Mouse (Mus musculus): ENCODE data around the gene Acss1. TPM values are rescaled to one million over a fixed set of nuclear protein-coding genes. Genes with fewer than 3 reads are reported as not detected.
A peak's percentile ranks its signal among the peaks of the same experiment; 100 is the strongest.

Gene Acss1
- polyA plus RNA-seq, 1 experiment from 2014 or later, result 22.2 TPM

- H3K9ac ChIP-seq (ENCODE audit: low read depth, low read length), result no peak overlapping the region
- H3K4me2 ChIP-seq (ENCODE audit: low read length), result no peak overlapping the region
- H3K27me3 ChIP-seq (ENCODE audit: insufficient read depth, low read length), result no peaks in the 10 kb centered on the region
- H3K4me1 ChIP-seq (replicated peaks; ENCODE audit: insufficient read depth, low read length), result 0 out of 2 replicates have a peak, but pooled peaks cover 1% of the 10 kb centered on the region
- no peaks in the 10 kb centered on the region for H3K9me3 ChIP-seq (replicated peaks; ENCODE audit: low read length)
- H3K27ac ChIP-seq, result no peak overlapping the region
- 86% methylated on average over 2 of the region's 2 CpGs for WGBS
- no peak for TF ChIP-seq CTCF (IDR thresholded peaks at IDR 0.05; ENCODE audit: low read depth)
- H3K36me3 ChIP-seq (ENCODE audit: insufficient read depth, low read length), result no peaks in the 10 kb centered on the region
- DNase-seq (ENCODE audit: low spot score), result no peak
- no peak for ATAC-seq (replicated peaks; ENCODE audit: low FRiP score, low read depth)
- H3K4me3 ChIP-seq (replicated peaks; ENCODE audit: low read depth, low read length), result no peak overlapping the region
These were observed 66.1 kb downstream of the Acss1 start for GRCm38 (mm10) chr2:150602166-150602565.

DNA sequence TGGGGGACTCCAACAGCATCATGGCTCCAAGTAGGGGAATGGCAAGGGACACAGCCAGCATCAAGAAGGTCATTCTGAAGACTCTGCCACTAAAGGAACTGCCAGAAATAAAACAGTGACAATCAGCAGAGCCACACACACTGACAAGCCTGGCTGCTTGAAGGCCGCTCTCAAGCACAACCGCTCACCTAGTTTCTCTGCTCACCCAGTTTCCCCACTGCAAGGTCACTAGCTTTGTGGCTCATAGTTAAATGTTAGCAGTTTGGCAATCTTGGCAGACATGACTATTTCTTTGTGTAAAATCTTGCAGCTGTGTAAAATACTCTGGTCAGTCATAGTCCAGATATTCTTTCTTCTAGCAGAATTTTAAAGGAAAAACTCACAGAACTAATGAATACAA, 68.0 kb downstream of the Acss1 start:
- no peak for DNase-seq (ENCODE audit: low spot score)
- Histone ChIP-seq H3K9ac (ENCODE audit: low read depth, low read length) (no peak overlapping the region), H3K36me3 (ENCODE audit: insufficient read depth, low read length) (no peaks in the 10 kb centered on the region), H3K27ac (no peak overlapping the region), H3K27me3 (ENCODE audit: insufficient read depth, low read length) (no peaks in the 10 kb centered on the region), H3K4me2 (ENCODE audit: low read length) (no peak overlapping the region), H3K4me1 (replicated peaks; ENCODE audit: insufficient read depth, low read length) (no peaks in the 10 kb centered on the region), H3K4me3 (replicated peaks; ENCODE audit: low read depth, low read length) (no peak overlapping the region), H3K9me3 (replicated peaks; ENCODE audit: low read length) (no peaks in the 10 kb centered on the region)
- WGBS, result 98% methylated on average over 2 of the region's 2 CpGs
- TF ChIP-seq CTCF (IDR thresholded peaks at IDR 0.05; ENCODE audit: low read depth), result no peak
- ATAC-seq (replicated peaks; ENCODE audit: low FRiP score, low read depth), result no peak

- WGBS, result 89% methylated on average over 3 of the region's 3 CpGs
- Histone ChIP-seq H3K9me3 (replicated peaks; ENCODE audit: low read length) (no peaks in the 10 kb centered on the region), H3K9ac (ENCODE audit: low read depth, low read length) (no peak overlapping the region), H3K4me1 (replicated peaks; ENCODE audit: insufficient read depth, low read length) (no peaks in the 10 kb centered on the region), H3K4me2 (ENCODE audit: low read length) (no peak overlapping the region), H3K27me3 (ENCODE audit: insufficient read depth, low read length) (no peaks in the 10 kb centered on the region), H3K4me3 (replicated peaks; ENCODE audit: low read depth, low read length) (no peak overlapping the region), H3K36me3 (ENCODE audit: insufficient read depth, low read length) (peaks cover 4% of the 10 kb centered on the region; the same call in 1 of the 2 replicates), H3K27ac (no peak overlapping the region)
- TF ChIP-seq CTCF (IDR thresholded peaks at IDR 0.05; ENCODE audit: low read depth), result no peak
- peak; percentile 63 for ATAC-seq (replicated peaks; ENCODE audit: low FRiP score, low read depth)
- no peak for DNase-seq (ENCODE audit: low spot score)
These were observed 72.7 kb downstream of the Acss1 start for GRCm38 (mm10) chr2:150595411-150596190.

GRCm38 (mm10) chr2:150589076-150589475, 79.2 kb downstream of the Acss1 start:
- ATAC-seq (replicated peaks; ENCODE audit: low FRiP score, low read depth), result no peak
- no peak for TF ChIP-seq CTCF (IDR thresholded peaks at IDR 0.05; ENCODE audit: low read depth)
- 86% methylated on average over 11 of the region's 11 CpGs for WGBS

DNA sequence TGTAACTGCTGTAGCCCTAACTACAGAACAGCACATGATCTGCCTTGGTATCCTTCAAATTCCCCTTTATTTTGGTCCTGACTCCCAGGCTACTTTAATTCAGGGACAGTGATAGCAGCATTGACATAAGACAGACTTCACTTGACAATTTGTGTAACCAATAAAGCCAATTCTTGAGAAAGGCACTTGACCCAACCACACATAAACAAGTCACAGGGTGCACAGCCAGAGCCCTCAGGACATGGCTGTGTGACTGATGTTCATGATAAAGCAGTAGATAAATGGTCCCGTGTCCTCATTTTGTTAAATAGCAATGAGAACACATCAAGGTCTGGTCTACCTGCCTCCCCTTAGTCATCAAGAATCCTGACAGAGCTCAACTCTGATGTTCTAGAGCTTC, 88.7 kb downstream of the Acss1 start:
- Histone ChIP-seq H3K9me3 (replicated peaks; ENCODE audit: low read length) (no peaks in the 10 kb centered on the region), H3K4me3 (replicated peaks; ENCODE audit: low read depth, low read length) (no peak overlapping the region), H3K27me3 (ENCODE audit: insufficient read depth, low read length) (no peaks in the 10 kb centered on the region), H3K36me3 (ENCODE audit: insufficient read depth, low read length) (peaks cover 16% of the 10 kb centered on the region; the same call in 1 of the 2 replicates), H3K9ac (ENCODE audit: low read depth, low read length) (no peak overlapping the region), H3K4me2 (ENCODE audit: low read length) (no peak overlapping the region), H3K4me1 (replicated peaks; ENCODE audit: insufficient read depth, low read length) (no peaks in the 10 kb centered on the region), H3K27ac (no peak overlapping the region)
- ATAC-seq (replicated peaks; ENCODE audit: low FRiP score, low read depth) (no peak), DNase-seq (ENCODE audit: low spot score) (no peak)
- no peak for TF ChIP-seq CTCF (IDR thresholded peaks at IDR 0.05; ENCODE audit: low read depth)
- WGBS, result 92% methylated on average over 1 of the region's 1 CpGs

More at GRCm38 (mm10) chr2:150589076-150589475, 79.2 kb downstream of the Acss1 start:
- no peak overlapping the region for H3K9ac ChIP-seq (ENCODE audit: low read depth, low read length)
- no peaks in the 10 kb centered on the region for H3K27me3 ChIP-seq (ENCODE audit: insufficient read depth, low read length)
- no peaks in the 10 kb centered on the region for H3K4me1 ChIP-seq (replicated peaks; ENCODE audit: insufficient read depth, low read length)
- no peak overlapping the region for H3K4me2 ChIP-seq (ENCODE audit: low read length)
- H3K27ac ChIP-seq, result no peak overlapping the region
- peaks cover 37% of the 10 kb centered on the region; the same call in 1 of the 2 replicates for H3K36me3 ChIP-seq (ENCODE audit: insufficient read depth, low read length)
- no peak overlapping the region for H3K4me3 ChIP-seq (replicated peaks; ENCODE audit: low read depth, low read length)
- H3K9me3 ChIP-seq (replicated peaks; ENCODE audit: low read length), result no peaks in the 10 kb centered on the region
- DNase-seq (ENCODE audit: low spot score), result no peak

DNA sequence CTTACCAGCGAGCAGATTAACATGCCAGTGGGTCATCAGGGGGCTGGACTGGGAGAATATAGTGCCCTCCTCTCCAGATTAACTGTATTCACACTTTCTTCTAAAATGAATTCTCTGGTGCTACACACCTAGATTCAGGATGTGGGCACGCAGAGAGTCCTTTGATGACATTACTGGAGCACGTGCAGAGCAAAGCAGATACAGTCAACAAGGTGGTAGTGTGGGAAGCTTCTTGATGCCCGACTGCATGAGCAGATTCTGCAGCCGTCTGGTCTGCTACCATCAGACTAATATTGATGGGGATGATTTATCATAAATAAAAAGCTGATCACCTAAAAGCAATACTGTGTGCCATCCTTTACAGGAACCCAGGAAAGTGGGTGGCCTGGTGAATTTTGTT, 89.7 kb downstream of the Acss1 start:
- Histone ChIP-seq H3K4me3 (replicated peaks; ENCODE audit: low read depth, low read length) (no peak overlapping the region), H3K9ac (ENCODE audit: low read depth, low read length) (no peak overlapping the region), H3K36me3 (ENCODE audit: insufficient read depth, low read length) (0 out of 2 replicates have a peak, but pooled peaks cover 6% of the 10 kb centered on the region), H3K4me2 (ENCODE audit: low read length) (no peak overlapping the region), H3K4me1 (replicated peaks; ENCODE audit: insufficient read depth, low read length) (no peaks in the 10 kb centered on the region), H3K9me3 (replicated peaks; ENCODE audit: low read length) (no peaks in the 10 kb centered on the region), H3K27me3 (ENCODE audit: insufficient read depth, low read length) (no peaks in the 10 kb centered on the region), H3K27ac (no peak overlapping the region)
- DNase-seq (ENCODE audit: low spot score) (no peak), ATAC-seq (replicated peaks; ENCODE audit: low FRiP score, low read depth) (no peak)
- TF ChIP-seq CTCF (IDR thresholded peaks at IDR 0.05; ENCODE audit: low read depth), result no peak
- 86% methylated on average over 5 of the region's 5 CpGs for WGBS
